Mouse (Mus musculus): ENCODE measurements at regions not wholly inside any gene's neighbourhood (a gene's known extent, or its start where the extent isn't known, plus 50 kb on each side); places are given as distances from the start of the nearest gene placed in this dataset.

DNA sequence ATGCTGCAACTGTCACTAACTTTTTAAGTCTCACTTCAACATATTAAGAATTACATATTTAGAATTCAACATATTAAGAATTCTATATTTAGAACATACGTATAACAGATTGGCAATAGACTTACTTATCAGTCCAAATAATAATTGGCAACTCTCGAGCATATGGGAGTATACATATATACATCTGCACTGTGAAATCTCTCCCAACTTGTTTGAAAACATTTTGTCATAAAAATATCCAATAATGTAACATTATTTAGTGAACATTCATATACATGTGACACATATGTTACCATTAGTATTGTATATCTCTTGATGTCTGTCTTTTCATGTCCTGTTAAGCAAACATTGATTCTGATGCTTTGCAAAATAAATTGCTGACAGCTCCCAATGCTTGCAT is 768.8 kb upstream of the Cdh18 start:
- Histone ChIP-seq H3K27ac (no peak overlapping the region), H3K27me3 (no peaks in the 10 kb centered on the region), H3K9me3 (replicated peaks) (no peaks in the 10 kb centered on the region), H3K9ac (no peak overlapping the region), H3K4me2 (no peak overlapping the region), H3K4me3 (no peak overlapping the region), H3K36me3 (ENCODE audit: poor library complexity, severe bottlenecking) (no peaks in the 10 kb centered on the region), H3K4me1 (no peaks in the 10 kb centered on the region)
- peak; percentile 57; the same call in 1 of the 2 replicates for ATAC-seq
- WGBS: 76% methylated on average over 2 of the region's 2 CpGs

DNA sequence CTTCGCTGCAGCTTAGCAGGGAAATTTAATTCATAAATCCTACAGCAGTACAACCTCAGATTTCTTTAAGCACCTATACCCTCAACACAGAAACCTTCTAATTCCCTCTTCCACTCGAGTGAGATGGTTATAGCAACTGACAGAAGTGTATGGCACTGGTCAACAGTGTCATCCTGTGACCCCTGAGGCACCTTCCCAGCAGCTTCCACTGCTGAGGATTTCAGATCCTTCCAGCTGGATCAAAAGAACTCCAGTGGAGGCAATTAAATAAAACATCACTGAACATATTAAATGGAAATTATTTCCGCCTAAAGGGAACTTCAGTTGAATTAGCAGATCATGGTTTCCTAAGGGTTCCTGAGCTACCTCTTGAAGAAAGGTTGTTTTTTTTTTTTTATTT is 768.1 kb upstream of the Cdh18 start:
- no peaks in the 10 kb centered on the region for H3K27me3 ChIP-seq
- no peak overlapping the region for H3K27ac ChIP-seq
- no peak overlapping the region for H3K4me2 ChIP-seq
- H3K4me3 ChIP-seq: no peak overlapping the region
- no peaks in the 10 kb centered on the region for H3K36me3 ChIP-seq (ENCODE audit: poor library complexity, severe bottlenecking)
- no peak overlapping the region for H3K9ac ChIP-seq
- no peaks in the 10 kb centered on the region for H3K9me3 ChIP-seq (replicated peaks)
- H3K4me1 ChIP-seq: no peaks in the 10 kb centered on the region
- ATAC-seq: no peak
- WGBS: 40% methylated on average over 3 of the region's 3 CpGs

Data from forebrain, embryonic 13.5 days (tissue).